Mouse (Mus musculus): Measurements from ENCODE around the gene Extl1. TPM values are rescaled to one million over a fixed set of nuclear protein-coding genes. Genes with fewer than 3 reads are reported as not detected.

The Extl1 gene
- polyA plus RNA-seq, 1 experiment from 2014 or later: 2.1 TPM

DNA sequence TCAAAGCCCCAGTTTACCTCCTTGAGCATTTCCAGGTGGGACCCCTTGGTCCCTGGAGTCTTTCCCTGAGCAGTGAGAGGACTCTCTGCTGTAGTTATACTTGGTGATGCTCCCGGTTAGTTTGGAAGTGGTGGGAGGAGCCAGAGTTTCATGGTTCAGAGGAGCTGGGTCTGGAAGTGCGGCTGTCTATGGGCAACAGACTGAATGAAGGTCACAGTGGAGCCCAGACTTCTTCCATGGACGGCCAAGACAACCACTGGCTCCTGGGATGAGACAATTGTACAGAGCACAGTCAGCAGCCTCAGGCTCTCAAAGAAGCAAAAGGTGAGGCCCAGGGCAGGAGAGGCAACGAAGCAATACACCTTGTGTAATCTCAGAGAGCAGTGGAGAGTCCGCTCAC lies 53.4 kb downstream of the Extl1 start:
- WGBS: 60% methylated on average over 5 of the region's 5 CpGs
- no peaks in the 10 kb centered on the region for H3K9me3 ChIP-seq (ENCODE audit: control insufficient read depth, low read length)
- DNase-seq (ENCODE audit: low spot score) (no peak), ATAC-seq (ENCODE audit: low FRiP score, low TSS enrichment) (0 out of 2 replicates have a peak, but pooled peaks have one; percentile 26)
- H3K36me3 ChIP-seq (ENCODE audit: control insufficient read depth, insufficient read depth, low read length): no peaks in the 10 kb centered on the region
- no peaks in the 10 kb centered on the region for H3K4me1 ChIP-seq (replicated peaks; ENCODE audit: control insufficient read depth, insufficient read depth)
- TF ChIP-seq EP300 (optimal IDR thresholded peaks at IDR 0.05): no peak
- TF ChIP-seq CTCF (IDR thresholded peaks at IDR 0.05; ENCODE audit: low read depth): no peak
- H3K4me3 ChIP-seq (ENCODE audit: low read depth, low read length): no peak overlapping the region
- H3K9ac ChIP-seq (ENCODE audit: low read length): no peak overlapping the region
- no peak overlapping the region for H3K27ac ChIP-seq (replicated peaks)
- no peak overlapping the region for H3K4me2 ChIP-seq (replicated peaks; ENCODE audit: low read depth)
- H3K27me3 ChIP-seq (ENCODE audit: control insufficient read depth, insufficient read depth, low read length): no peaks in the 10 kb centered on the region

DNA sequence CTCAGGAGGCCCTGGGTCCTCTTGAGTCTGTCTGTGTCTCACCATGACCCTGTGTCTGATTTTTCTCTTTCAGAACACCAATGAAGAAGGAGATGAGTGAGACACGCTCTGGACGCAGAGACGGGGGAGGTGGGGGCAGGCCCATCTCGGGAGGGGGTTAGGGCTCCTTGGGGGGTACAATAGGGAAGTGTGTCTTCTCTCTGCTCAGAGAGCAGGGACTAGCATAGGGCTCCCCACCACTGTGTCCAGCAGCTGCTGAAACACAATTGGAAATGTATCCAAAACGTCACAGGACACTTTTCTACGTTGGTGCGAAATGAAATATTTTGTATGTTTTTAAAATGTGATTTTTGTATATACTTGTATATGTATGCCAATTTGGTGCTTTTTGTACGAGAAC lies 54.8 kb downstream of the Extl1 start:
- no peak overlapping the region for H3K9ac ChIP-seq (ENCODE audit: low read length)
- no peaks in the 10 kb centered on the region for H3K36me3 ChIP-seq (ENCODE audit: control insufficient read depth, insufficient read depth, low read length)
- no peaks in the 10 kb centered on the region for H3K9me3 ChIP-seq (ENCODE audit: control insufficient read depth, low read length)
- H3K4me2 ChIP-seq (replicated peaks; ENCODE audit: low read depth): no peak overlapping the region
- 82% methylated on average over 8 of the region's 8 CpGs for WGBS
- no peak overlapping the region for H3K27ac ChIP-seq (replicated peaks)
- TF ChIP-seq CTCF (IDR thresholded peaks at IDR 0.05; ENCODE audit: low read depth) (no peak), EP300 (optimal IDR thresholded peaks at IDR 0.05) (no peak)
- no peak for ATAC-seq (ENCODE audit: low FRiP score, low TSS enrichment)
- DNase-seq (ENCODE audit: low spot score): no peak
- H3K4me3 ChIP-seq (ENCODE audit: low read depth, low read length): no peak overlapping the region
- H3K27me3 ChIP-seq (ENCODE audit: control insufficient read depth, insufficient read depth, low read length): no peaks in the 10 kb centered on the region
- H3K4me1 ChIP-seq (replicated peaks; ENCODE audit: control insufficient read depth, insufficient read depth): no peaks in the 10 kb centered on the region

DNA sequence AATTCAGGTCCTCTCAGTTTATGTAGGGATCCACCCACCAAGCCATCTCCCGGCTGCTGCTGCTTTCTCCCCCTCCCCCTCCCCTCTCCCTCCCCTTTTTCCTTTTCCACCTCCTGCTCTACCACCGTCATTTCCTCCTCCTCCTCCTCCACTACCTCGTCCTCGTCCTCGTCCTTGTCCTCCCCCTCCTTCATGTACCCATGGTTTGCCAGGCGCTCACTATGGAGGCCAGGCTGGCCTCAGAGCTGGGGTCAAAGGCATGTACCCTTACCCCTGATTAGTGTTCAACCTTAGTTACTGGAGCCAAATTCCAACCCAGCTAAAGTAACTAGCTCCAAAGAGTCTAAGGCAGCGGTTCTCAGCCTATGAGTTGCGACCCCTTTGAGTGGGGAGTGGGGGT lies 55.5 kb downstream of the Extl1 start:
- Histone ChIP-seq H3K4me1 (replicated peaks; ENCODE audit: control insufficient read depth, insufficient read depth) (no peaks in the 10 kb centered on the region), H3K27ac (replicated peaks) (no peak overlapping the region), H3K27me3 (ENCODE audit: control insufficient read depth, insufficient read depth, low read length) (no peaks in the 10 kb centered on the region), H3K4me2 (replicated peaks; ENCODE audit: low read depth) (no peak overlapping the region), H3K4me3 (ENCODE audit: low read depth, low read length) (no peak overlapping the region), H3K36me3 (ENCODE audit: control insufficient read depth, insufficient read depth, low read length) (no peaks in the 10 kb centered on the region), H3K9me3 (ENCODE audit: control insufficient read depth, low read length) (no peaks in the 10 kb centered on the region), H3K9ac (ENCODE audit: low read length) (no peak overlapping the region)
- ATAC-seq (ENCODE audit: low FRiP score, low TSS enrichment) (no peak), DNase-seq (ENCODE audit: low spot score) (no peak)
- TF ChIP-seq CTCF (IDR thresholded peaks at IDR 0.05; ENCODE audit: low read depth) (no peak), EP300 (optimal IDR thresholded peaks at IDR 0.05) (no peak)
- WGBS: 51% methylated on average over 8 of the region's 8 CpGs

DNA sequence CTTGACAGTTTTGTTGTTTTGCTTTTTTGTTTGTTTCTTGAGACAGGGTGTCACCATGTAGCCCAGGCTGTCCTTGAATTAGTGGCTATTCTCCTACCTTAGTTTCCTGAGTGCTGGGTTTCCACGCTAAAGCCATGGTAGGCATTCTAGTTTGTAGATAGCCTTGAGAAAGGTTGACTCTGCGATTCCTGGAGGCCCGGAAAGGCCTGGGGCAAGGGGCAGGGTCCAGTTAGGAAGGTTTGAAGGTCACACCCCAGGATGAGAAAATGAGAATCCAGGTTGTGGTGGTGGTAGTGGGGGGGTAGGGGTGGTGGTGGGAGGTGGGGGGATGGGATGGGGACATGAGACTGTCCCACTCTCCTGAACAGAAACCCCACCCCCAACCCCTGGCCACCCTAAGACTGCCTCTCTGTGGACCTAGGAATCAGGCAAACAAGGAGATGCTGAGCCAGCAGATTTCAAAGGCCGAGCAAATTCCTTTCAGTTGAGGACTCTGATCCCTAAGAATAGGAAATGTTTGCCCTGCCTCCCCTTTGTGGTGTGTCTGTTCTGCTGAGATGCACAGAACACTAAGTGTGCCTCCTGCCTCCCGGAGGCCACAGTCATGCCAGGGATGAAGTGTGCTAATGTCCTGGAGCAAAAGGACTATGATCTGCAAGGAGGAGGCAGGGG lies 56.7 kb downstream of the Extl1 start:
- Histone ChIP-seq H3K4me3 (ENCODE audit: low read depth, low read length) (no peak overlapping the region), H3K27ac (replicated peaks) (no peak overlapping the region), H3K36me3 (ENCODE audit: control insufficient read depth, insufficient read depth, low read length) (no peaks in the 10 kb centered on the region), H3K27me3 (ENCODE audit: control insufficient read depth, insufficient read depth, low read length) (no peaks in the 10 kb centered on the region), H3K9me3 (ENCODE audit: control insufficient read depth, low read length) (no peaks in the 10 kb centered on the region), H3K4me1 (replicated peaks; ENCODE audit: control insufficient read depth, insufficient read depth) (no peaks in the 10 kb centered on the region), H3K9ac (ENCODE audit: low read length) (no peak overlapping the region), H3K4me2 (replicated peaks; ENCODE audit: low read depth) (no peak overlapping the region)
- TF ChIP-seq EP300 (optimal IDR thresholded peaks at IDR 0.05): no peak
- DNase-seq (ENCODE audit: low spot score) (no peak), ATAC-seq (ENCODE audit: low FRiP score, low TSS enrichment) (no peak)
- WGBS: 51% methylated on average over 5 of the region's 5 CpGs

DNA sequence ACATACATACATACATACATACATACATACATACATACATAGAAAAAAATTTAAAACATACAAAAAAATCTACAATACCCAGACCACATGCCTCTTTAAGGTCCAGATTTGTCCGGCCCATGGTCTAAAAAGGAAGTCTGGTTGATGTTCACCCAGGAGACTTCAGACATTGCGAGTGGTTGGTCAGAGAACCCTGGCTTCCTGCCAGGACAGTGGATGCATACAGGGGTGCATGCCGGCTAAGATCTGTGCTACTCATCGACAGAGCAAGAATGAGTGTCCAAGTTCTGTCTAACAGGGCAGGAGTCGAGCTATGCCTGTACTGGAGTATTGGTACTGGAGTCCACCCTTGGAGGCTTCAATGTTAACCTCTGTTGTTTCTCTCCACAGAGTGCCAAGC lies 59.0 kb downstream of the Extl1 start:
- H3K36me3 ChIP-seq (ENCODE audit: control insufficient read depth, insufficient read depth, low read length): no peaks in the 10 kb centered on the region
- no peak for TF ChIP-seq EP300 (optimal IDR thresholded peaks at IDR 0.05)
- TF ChIP-seq CTCF (IDR thresholded peaks at IDR 0.05; ENCODE audit: low read depth): no peak
- no peak for DNase-seq (ENCODE audit: low spot score)
- ATAC-seq (ENCODE audit: low FRiP score, low TSS enrichment): no peak
- 54% methylated on average over 5 of the region's 5 CpGs for WGBS
- no peak overlapping the region for H3K27ac ChIP-seq (replicated peaks)
- no peaks in the 10 kb centered on the region for H3K4me1 ChIP-seq (replicated peaks; ENCODE audit: control insufficient read depth, insufficient read depth)
- no peak overlapping the region for H3K9ac ChIP-seq (ENCODE audit: low read length)
- H3K4me3 ChIP-seq (ENCODE audit: low read depth, low read length): no peak overlapping the region
- H3K27me3 ChIP-seq (ENCODE audit: control insufficient read depth, insufficient read depth, low read length): no peaks in the 10 kb centered on the region
- H3K9me3 ChIP-seq (ENCODE audit: control insufficient read depth, low read length): no peaks in the 10 kb centered on the region
- no peak overlapping the region for H3K4me2 ChIP-seq (replicated peaks; ENCODE audit: low read depth)

DNA sequence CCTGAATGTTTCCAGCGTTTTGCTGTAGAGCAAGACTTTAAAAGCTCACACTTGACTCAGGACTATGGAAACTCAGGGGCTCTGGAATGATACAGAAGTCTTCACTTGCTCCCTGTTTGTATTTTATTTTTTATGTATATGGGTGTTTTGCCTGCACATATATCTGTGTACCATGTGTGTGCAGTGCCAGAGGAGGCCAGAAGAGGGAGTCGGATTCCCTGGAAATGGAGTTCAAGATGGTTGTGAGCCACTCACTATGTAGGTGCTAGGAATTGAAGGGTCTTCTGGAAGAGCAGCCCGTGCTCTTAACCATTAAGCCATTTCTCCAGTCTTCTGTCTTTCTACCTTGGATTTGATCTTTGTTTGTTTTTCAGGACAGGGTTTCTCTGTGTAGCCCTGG lies 62.1 kb downstream of the Extl1 start:
- peak; percentile 47; the same call in 1 of the 2 replicates for TF ChIP-seq CTCF (IDR thresholded peaks at IDR 0.05; ENCODE audit: low read depth)
- TF ChIP-seq EP300 (optimal IDR thresholded peaks at IDR 0.05): no peak
- ATAC-seq (ENCODE audit: low FRiP score, low TSS enrichment) (no peak), DNase-seq (ENCODE audit: low spot score) (no peak)
- WGBS: 58% methylated on average over 3 of the region's 3 CpGs
- no peak overlapping the region for H3K4me2 ChIP-seq (replicated peaks; ENCODE audit: low read depth)
- H3K36me3 ChIP-seq (ENCODE audit: control insufficient read depth, insufficient read depth, low read length): no peaks in the 10 kb centered on the region
- H3K9ac ChIP-seq (ENCODE audit: low read length): no peak overlapping the region
- no peaks in the 10 kb centered on the region for H3K4me1 ChIP-seq (replicated peaks; ENCODE audit: control insufficient read depth, insufficient read depth)
- no peak overlapping the region for H3K27ac ChIP-seq (replicated peaks)
- H3K27me3 ChIP-seq (ENCODE audit: control insufficient read depth, insufficient read depth, low read length): no peaks in the 10 kb centered on the region
- no peak overlapping the region for H3K4me3 ChIP-seq (ENCODE audit: low read depth, low read length)
- H3K9me3 ChIP-seq (ENCODE audit: control insufficient read depth, low read length): no peaks in the 10 kb centered on the region
